Mouse (Mus musculus) E14TG2a.4 (cell line): Measurements from ENCODE around the gene Cgnl1.

ENCODE experiments used
- CTCF ChIP-seq: conservative IDR thresholded peaks from 2 replicates; pipeline ENCODE4 v1.5.1; 2014; ENCODE audit warnings: low read length
- NANOG ChIP-seq: IDR thresholded peaks from 2 replicates; pipeline ENCODE4 v1.6.1; 2014; ENCODE audit warnings: borderline replicate concordance, low read length, mixed read lengths
- POU5F1 ChIP-seq: IDR thresholded peaks from 2 replicates; pipeline ENCODE4 v1.6.1; 2014; ENCODE audit warnings: low read length, borderline replicate concordance

DNA sequence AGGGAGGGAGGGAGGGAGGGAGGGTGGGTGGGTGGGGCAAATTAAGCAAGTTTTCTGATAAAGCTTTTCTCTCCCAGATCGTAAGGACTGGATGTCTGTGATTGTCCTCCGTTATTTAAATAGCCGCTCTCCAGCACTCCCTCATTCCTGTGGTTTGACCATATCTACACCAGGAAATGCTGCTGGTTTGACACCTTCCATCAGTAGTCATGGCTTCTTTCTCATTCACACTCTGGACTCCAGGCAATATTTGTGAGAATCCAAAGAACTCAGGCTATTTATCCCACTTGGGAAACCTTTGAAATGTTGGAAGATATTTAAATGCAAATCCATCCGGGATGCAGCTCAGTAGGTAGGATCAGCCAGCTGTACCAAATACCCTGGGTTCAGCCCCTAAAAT lies 77.6 kb downstream of the Cgnl1 start:
- TF ChIP-seq CTCF: no peak
- TF ChIP-seq POU5F1: no peak
- TF ChIP-seq NANOG: no peak
